Mouse (Mus musculus): ENCODE results near the gene Sqstm1. TPM values are rescaled to one million over a fixed set of nuclear protein-coding genes. Genes with fewer than 3 reads are reported as not detected.

Gene Sqstm1
- total and polyA plus RNA-seq, 3 experiments, result 202 to 579 (median 456) TPM

GRCm38 (mm10) chr11:50184788-50185187 is 25.8 kb downstream of the Sqstm1 start:
- H3K9ac ChIP-seq (ENCODE audit: insufficient read depth, low read depth), result no peak overlapping the region
- H3K4me3 ChIP-seq (replicated peaks in 1 of 3; ENCODE audit: low read depth in 2 of 3, low read length in 2 of 3, poor library complexity in 1 of 3), result no peak overlapping the region
- H3K4me2 ChIP-seq (ENCODE audit: insufficient read depth, low read depth, poor library complexity, severe bottlenecking), result no peak overlapping the region
- dilution Hi-C loops (cut with MboI; ENCODE audit: extremely low pct_ligation_motif_present, extremely low pct_unique_long_range_greater_than_20kb, low sequenced_read_pairs) (no loop called here), in situ Hi-C loops (cut with MboI; ENCODE audit: low pct_ligation_motif_present, low pct_unique_long_range_greater_than_20kb, low sequenced_read_pairs) (no loop called here)
- no peaks in the 10 kb centered on the region for H3K9me3 ChIP-seq (replicated peaks; ENCODE audit: low read length)
- H3K27me3 ChIP-seq (replicated peaks), result no peaks in the 10 kb centered on the region
- TF ChIP-seq JUN (IDR thresholded peaks at IDR 0.05; ENCODE audit: insufficient read depth, low read depth, low read length), result no peak
- TF ChIP-seq USF1 (IDR thresholded peaks at IDR 0.05; ENCODE audit: low read depth, low read length), result no peak
- TF ChIP-seq EP300 (IDR thresholded peaks at IDR 0.05; ENCODE audit: low read length), result no peak
- no peak for TF ChIP-seq RAD21 (IDR thresholded peaks at IDR 0.05; ENCODE audit: low read depth, low read length)
- no peak for TF ChIP-seq CHD2 (IDR thresholded peaks at IDR 0.05; ENCODE audit: low read length)
- no peak for TF ChIP-seq NRF1 (IDR thresholded peaks at IDR 0.05; ENCODE audit: low read depth, low read length)
- no peak for TF ChIP-seq ZMIZ1 (IDR thresholded peaks at IDR 0.05; ENCODE audit: low read depth, low read length)
- no peak for TF ChIP-seq POLR2AphosphoS2 (IDR thresholded peaks at IDR 0.05; ENCODE audit: low read depth, low read length)
- no peaks in the 10 kb centered on the region for H3K79me2 ChIP-seq (replicated peaks; ENCODE audit: control insufficient read depth, extremely low read depth, insufficient read depth, poor library complexity, severe bottlenecking)
- no peak overlapping the region for H3K27ac ChIP-seq (ENCODE audit: insufficient read depth, low read depth)
- H3K36me3 ChIP-seq (replicated peaks in 1 of 2; ENCODE audit: control insufficient read depth in 1 of 2, insufficient read depth in 1 of 2, low read length in 1 of 2), result peaks cover 26 to 64% of the 10 kb centered on the region in 2 experiments
- no peak for DNase-seq (ENCODE audit: extremely low read depth)
- peaks cover 4 to 42% of the 10 kb centered on the region in 2 experiments for H3K4me1 ChIP-seq (ENCODE audit: control insufficient read depth in 1 of 2, insufficient read depth in 2 of 2)

GRCm38 (mm10) chr11:50182702-50183101 is 27.9 kb downstream of the Sqstm1 start:
- Histone ChIP-seq H3K79me2 (replicated peaks; ENCODE audit: control insufficient read depth, extremely low read depth, insufficient read depth, poor library complexity, severe bottlenecking) (no peaks in the 10 kb centered on the region), H3K9me3 (replicated peaks; ENCODE audit: low read length) (no peaks in the 10 kb centered on the region), H3K9ac (ENCODE audit: insufficient read depth, low read depth) (no peak overlapping the region), H3K4me3 (replicated peaks in 1 of 3; ENCODE audit: low read depth in 2 of 3, low read length in 2 of 3, poor library complexity in 1 of 3) (no peak overlapping the region), H3K27me3 (replicated peaks) (no peaks in the 10 kb centered on the region), H3K27ac (ENCODE audit: insufficient read depth, low read depth) (peak overlapping the region; percentile 40), H3K4me1 (ENCODE audit: control insufficient read depth in 1 of 2, insufficient read depth in 2 of 2) (peaks cover 4 to 48% of the 10 kb centered on the region in 2 experiments), H3K36me3 (replicated peaks in 1 of 2; ENCODE audit: control insufficient read depth in 1 of 2, insufficient read depth in 1 of 2, low read length in 1 of 2) (peaks cover 34 to 75% of the 10 kb centered on the region in 2 experiments), H3K4me2 (ENCODE audit: insufficient read depth, low read depth, poor library complexity, severe bottlenecking) (no peak overlapping the region)
- TF ChIP-seq ZKSCAN1 (IDR thresholded peaks at IDR 0.05; ENCODE audit: borderline replicate concordance, low read depth, low read length) (no peak), ETS1 (conservative IDR thresholded peaks at IDR 0.05; ENCODE audit: low read depth, low read length) (0 out of 2 replicates have a peak, but pooled peaks have one; percentile 15), JUN (IDR thresholded peaks at IDR 0.05; ENCODE audit: insufficient read depth, low read depth, low read length) (no peak), BHLHE40 (IDR thresholded peaks at IDR 0.05; ENCODE audit: low read depth, low read length) (0 out of 2 replicates have a peak, but pooled peaks have one; percentile 35), HCFC1 (IDR thresholded peaks at IDR 0.05; ENCODE audit: low read depth, low read length) (no peak), IRF4 (IDR thresholded peaks at IDR 0.05; ENCODE audit: low read depth, low read length) (peak; percentile 34; the same call in 1 of the 2 replicates), TCF12 (IDR thresholded peaks at IDR 0.05; ENCODE audit: low read depth, low read length) (peak; percentile 8; the same call in 1 of the 2 replicates), MAFK (IDR thresholded peaks at IDR 0.05; ENCODE audit: insufficient replicate concordance, low read length) (peak; percentile 83), ZC3H11A (IDR thresholded peaks at IDR 0.05; ENCODE audit: low read depth, low read length) (no peak), EP300 (IDR thresholded peaks at IDR 0.05; ENCODE audit: low read length) (peak; percentile 65)
- in situ Hi-C loops (cut with MboI; ENCODE audit: low pct_ligation_motif_present, low pct_unique_long_range_greater_than_20kb, low sequenced_read_pairs) (no loop called here), dilution Hi-C loops (cut with MboI; ENCODE audit: extremely low pct_ligation_motif_present, extremely low pct_unique_long_range_greater_than_20kb, low sequenced_read_pairs) (no loop called here)
- peak; percentile 48 for DNase-seq (ENCODE audit: extremely low read depth)
